ENCODE assay signal across 7 mouse cellular contexts in the genomic region with DNA sequence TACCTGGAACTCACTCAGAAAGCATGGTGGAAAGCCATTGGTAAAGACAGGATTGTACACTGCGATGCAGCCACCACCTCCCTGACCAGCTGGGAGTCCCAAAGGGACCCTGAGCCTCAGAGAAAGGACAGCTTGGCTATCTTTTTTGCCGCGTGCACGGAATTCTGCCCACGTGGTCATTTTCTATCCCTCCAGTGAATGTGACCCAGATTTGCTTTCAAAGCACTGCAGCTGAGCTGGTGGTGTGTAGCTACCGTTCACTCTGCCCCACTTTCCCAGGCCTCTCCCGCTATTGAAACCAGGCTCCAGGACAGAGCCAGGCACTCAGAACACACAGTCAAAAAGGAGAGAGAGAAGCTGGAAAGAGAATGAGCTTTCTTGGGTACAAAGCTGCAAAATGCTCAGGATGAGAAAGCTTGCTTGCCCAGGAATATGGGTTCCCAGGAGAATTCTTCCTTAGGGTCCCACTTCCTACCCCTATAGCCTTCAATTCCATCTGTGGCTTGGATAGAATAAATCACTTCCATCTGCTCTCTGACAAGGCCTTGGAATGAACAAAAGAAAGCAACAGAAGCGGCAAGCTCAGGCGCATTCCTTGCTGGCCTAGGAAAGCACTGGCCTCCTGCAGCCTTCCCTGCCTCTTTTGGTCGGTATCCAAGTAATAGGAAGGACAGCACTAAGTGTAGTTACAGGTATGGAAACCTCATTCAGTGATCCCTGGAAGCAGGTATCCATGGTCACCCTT. TPM values are rescaled to one million over a fixed set of nuclear protein-coding genes. Genes with fewer than 3 reads are reported as not detected.
DNase-seq lines count a peak whose midpoint lies in the region; ATAC-seq and TF ChIP-seq lines count a peak whose summit lies in the region.

No protein-coding gene starts in this region.

- 31% methylated on average over 10 of the region's 10 CpGs for WGBS in embryonic facial prominence, embryonic 10.5 days
- 15% methylated on average over 10 of the region's 10 CpGs for WGBS in hindbrain, embryonic 14.5 days
- WGBS in midbrain, postnatal 0 days, result 16% methylated on average over 10 of the region's 10 CpGs

- 0 out of 2 replicates have a peak overlapping the region, but pooled peaks have one; percentile 7 for H3K4me2 ChIP-seq in hindbrain, embryonic 14.5 days (replicated peaks)
- H3K4me2 ChIP-seq in midbrain, postnatal 0 days (ENCODE audit: low read depth, low read length, poor library complexity, severe bottlenecking), result 0 out of 2 replicates have a peak overlapping the region, but pooled peaks have one; percentile 12

- H3K27ac ChIP-seq in embryonic facial prominence, embryonic 10.5 days (replicated peaks), result peak overlapping the region; percentile 80
- peak overlapping the region; percentile 80 for H3K27ac ChIP-seq in hindbrain, embryonic 14.5 days
- H3K27ac ChIP-seq in midbrain, postnatal 0 days (ENCODE audit: low read depth, low read length), result peak overlapping the region; percentile 79

- H3K9me3 ChIP-seq in embryonic facial prominence, embryonic 10.5 days, result no peaks in the 10 kb centered on the region
- no peaks in the 10 kb centered on the region for H3K9me3 ChIP-seq in hindbrain, embryonic 14.5 days (ENCODE audit: control insufficient read depth, low read length)
- H3K9me3 ChIP-seq in midbrain, postnatal 0 days (ENCODE audit: low read length), result no peaks in the 10 kb centered on the region

- TF ChIP-seq CTCF in midbrain, postnatal 0 days (IDR thresholded peaks at IDR 0.05), result no peak

- 0 out of 2 replicates have a peak, but pooled peaks cover 4% of the 10 kb centered on the region for H3K36me3 ChIP-seq in embryonic facial prominence, embryonic 10.5 days (replicated peaks)
- peaks cover 72% of the 10 kb centered on the region for H3K36me3 ChIP-seq in hindbrain, embryonic 14.5 days (replicated peaks; ENCODE audit: control insufficient read depth, insufficient read depth)
- H3K36me3 ChIP-seq in midbrain, postnatal 0 days (ENCODE audit: insufficient read depth, low read length), result peaks cover 10% of the 10 kb centered on the region

- ATAC-seq in hindbrain, embryonic 14.5 days (ENCODE audit: low FRiP score), result no peak
- peak; percentile 83; the same call in 1 of the 2 replicates for ATAC-seq in midbrain, postnatal 0 days (ENCODE audit: low FRiP score)
- ATAC-seq in activated CD4-positive, CD25-positive, alpha-beta regulatory T cell, adult 4 months, result no peak

- H3K4me1 ChIP-seq in embryonic facial prominence, embryonic 10.5 days, result peaks cover 39% of the 10 kb centered on the region
- peaks cover 24% of the 10 kb centered on the region for H3K4me1 ChIP-seq in hindbrain, embryonic 14.5 days (replicated peaks; ENCODE audit: control insufficient read depth, insufficient read depth, low read length)
- H3K4me1 ChIP-seq in midbrain, postnatal 0 days (ENCODE audit: insufficient read depth, low read length), result 0 out of 2 replicates have a peak, but pooled peaks cover 6% of the 10 kb centered on the region

- no peaks in the 10 kb centered on the region for H3K27me3 ChIP-seq in embryonic facial prominence, embryonic 10.5 days (replicated peaks; ENCODE audit: low read depth, poor library complexity, severe bottlenecking)
- H3K27me3 ChIP-seq in hindbrain, embryonic 14.5 days (ENCODE audit: control insufficient read depth, insufficient read depth, low read length), result no peaks in the 10 kb centered on the region
- no peaks in the 10 kb centered on the region for H3K27me3 ChIP-seq in midbrain, postnatal 0 days (ENCODE audit: insufficient read depth, low read length)

- H3K4me3 ChIP-seq in embryonic facial prominence, embryonic 10.5 days, result no peak overlapping the region
- no peak overlapping the region for H3K4me3 ChIP-seq in hindbrain, embryonic 14.5 days (replicated peaks; ENCODE audit: low read length)
- no peak overlapping the region for H3K4me3 ChIP-seq in midbrain, postnatal 0 days (ENCODE audit: low read depth, low read length)

- peak; percentile 64 to 72 for DNase-seq in layer of hippocampus, adult 8-10 months (ENCODE audit: low spot score in 2 of 2)
- no peak for DNase-seq in layer of hippocampus, postnatal 25 days (ENCODE audit: extremely low spot score in 1 of 2, low spot score in 1 of 2)
- peak; percentile 53 for DNase-seq in embryonic facial prominence, embryonic 10.5 days (ENCODE audit: low spot score)
- no peak for DNase-seq in hindbrain, embryonic 14.5 days (ENCODE audit: low spot score)
- DNase-seq in midbrain, postnatal 0 days (ENCODE audit: low spot score), result peak; percentile 75
- DNase-seq in ovary, postnatal 10 days (ENCODE audit: low spot score), result no peak

- H3K9ac ChIP-seq in hindbrain, embryonic 14.5 days, result peak overlapping the region; percentile 28; the same call in 1 of the 2 replicates
- peak overlapping the region; percentile 24; the same call in 1 of the 2 replicates for H3K9ac ChIP-seq in midbrain, postnatal 0 days (replicated peaks; ENCODE audit: low read length, poor library complexity, severe bottlenecking)

RNA-seq across cellular contexts. Expression of a gene that starts 6.9 kb away (rescaled TPM):
- total RNA-seq in layer of hippocampus, adult 8-10 months (2022), result 100 to 1,000 TPM; 235 to 265 (median 249) TPM
- 100 to 1,000 TPM; 194 to 241 TPM for total RNA-seq in layer of hippocampus, postnatal 25 days (2021)
- 46.0 and 47.4 TPM in 2 replicates for polyA plus RNA-seq in embryonic facial prominence, embryonic 10.5 days (2016; fragmentation: Nextera tagmentation; extraction: Ambion mirVana)
- 111 and 120 TPM in 2 replicates for polyA plus RNA-seq in hindbrain, embryonic 14.5 days (2014; fragmentation: Nextera tagmentation; extraction: Ambion mirVana)
- 338 and 390 TPM in 2 replicates for total RNA-seq in midbrain, postnatal 0 days (2014; rRNA removed)
- 59.7 and 73.3 TPM in 2 replicates for polyA plus RNA-seq in midbrain, postnatal 0 days (2015; fragmentation: Nextera tagmentation; extraction: Ambion mirVana)
- polyA plus RNA-seq in activated CD4-positive, CD25-positive, alpha-beta regulatory T cell, adult 4 months (2017; shearing (Covaris generic)), result 100 to 1,000 TPM; 141 to 142 TPM

RNA-seq across cellular contexts. Expression of a gene that starts 40.8 kb away (rescaled TPM):
- 100 to 1,000 TPM; 145 to 182 (median 170) TPM for total RNA-seq in layer of hippocampus, adult 8-10 months (2022)
- total RNA-seq in layer of hippocampus, postnatal 25 days (2021), result 100 to 1,000 TPM; 172 to 199 TPM
- 332 and 340 TPM in 2 replicates for polyA plus RNA-seq in embryonic facial prominence, embryonic 10.5 days (2016; fragmentation: Nextera tagmentation; extraction: Ambion mirVana)
- polyA plus RNA-seq in hindbrain, embryonic 14.5 days (2014; fragmentation: Nextera tagmentation; extraction: Ambion mirVana), result 501 and 593 TPM in 2 replicates
- total RNA-seq in midbrain, postnatal 0 days (2014; rRNA removed), result 141 and 145 TPM in 2 replicates
- polyA plus RNA-seq in midbrain, postnatal 0 days (2015; fragmentation: Nextera tagmentation; extraction: Ambion mirVana), result 588 and 616 TPM in 2 replicates
- polyA plus RNA-seq in activated CD4-positive, CD25-positive, alpha-beta regulatory T cell, adult 4 months (2017; shearing (Covaris generic)), result 100 to 1,000 TPM; 148 to 159 TPM

Comparison
In these comparisons a context has a peak if more than half of its experiments do, and no peak if none do; other contexts are left out.
1. DNase-seq: peak in layer of hippocampus, adult 8-10 months (2 of 2), embryonic facial prominence, embryonic 10.5 days (single experiment) and midbrain, postnatal 0 days (single experiment); none in layer of hippocampus, postnatal 25 days (0 of 2), hindbrain, embryonic 14.5 days (single experiment) and ovary, postnatal 10 days (single experiment).
2. Peak in every context shown above with its lines, with median percentiles within 50 percentile points of each other: H3K27ac ChIP-seq.